Mouse (Mus musculus) spleen, adult 2 months (tissue): ENCODE data around the gene Tmem132d.

Source experiments
- CTCF ChIP-seq: fragments of 200-500 bp; IDR thresholded peaks from 2 replicates; pipeline ENCODE4 v1.5.1; 2011; ENCODE audit warnings: mild to moderate bottlenecking, inconsistent platforms; ENCODE audit not compliant: insufficient read depth, insufficient read length, insufficient replicate concordance; ENCODE audit errors: extremely low read depth
- POLR2A ChIP-seq: fragments of 200-500 bp; IDR thresholded peaks from 2 replicates; pipeline ENCODE4 v1.6.1; 2011; ENCODE audit warnings: low read depth, low read length, inconsistent platforms

DNA sequence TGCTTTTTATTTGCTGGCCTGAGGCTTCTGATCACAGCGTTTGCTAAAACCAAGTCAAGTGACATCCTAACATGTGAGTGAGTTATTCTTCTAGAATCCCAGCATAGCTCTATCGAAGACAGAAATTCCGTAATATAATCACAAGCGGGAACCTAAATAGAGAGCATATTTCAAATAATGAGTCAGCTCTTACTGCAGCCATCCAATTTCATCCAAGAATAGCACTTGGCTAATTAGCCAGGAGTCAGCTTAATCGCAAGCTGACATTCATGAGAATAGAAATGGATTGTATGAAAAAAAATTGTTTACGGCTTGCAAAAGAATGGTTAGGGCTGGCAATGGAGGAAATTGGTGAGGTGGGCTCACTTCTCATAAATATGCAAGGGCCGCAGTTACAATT lies 63.8 kb downstream of the Tmem132d start:
- TF ChIP-seq POLR2A (no peak), CTCF (no peak)
